Mouse (Mus musculus) layer of hippocampus, adult 11-12 months (tissue): Measurements from ENCODE around the gene Ercc1.
A peak's percentile ranks its signal among the peaks of the same experiment; 100 is the strongest.

Source experiments
- DNase-seq: peaks from one replicate; pipeline ENCODE4 v3.0.0; 2022; ENCODE audit warnings: low spot score

Ercc1 gene

DNA sequence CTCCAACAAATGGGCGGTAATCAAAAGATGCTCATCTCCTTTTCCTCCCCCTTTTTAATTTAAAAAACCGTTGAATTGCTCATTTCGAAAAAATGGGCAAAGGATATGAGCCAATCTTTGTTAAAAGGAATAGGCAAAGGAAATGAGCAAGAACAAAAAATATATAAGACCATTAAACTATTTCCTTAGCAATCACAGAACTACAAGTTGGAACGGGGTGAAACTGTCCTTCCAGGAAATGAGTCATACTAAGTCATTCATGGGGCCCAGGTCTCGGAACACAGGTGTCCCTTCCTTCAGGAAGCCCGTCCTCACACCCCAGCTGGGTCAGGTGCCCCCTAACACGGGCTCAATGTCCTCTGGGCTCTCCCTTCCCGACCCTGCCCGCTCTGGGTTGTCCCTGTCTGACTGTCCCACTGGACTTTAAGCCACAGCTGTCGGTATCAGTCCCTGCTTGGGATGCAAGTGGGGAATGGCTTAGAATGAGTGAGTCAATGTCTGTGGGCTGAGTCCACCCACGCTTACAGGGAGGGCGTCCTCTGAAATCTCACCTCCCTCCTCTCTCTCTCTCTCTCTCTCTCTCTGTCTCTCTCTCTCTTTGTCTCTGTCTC is at the start of gene Ercc1:
Gene Ercc1, plus strand, starts transcription at position 542 of the 611 bp plus-strand sequence.
- no peak for DNase-seq

- peak; percentile 99 for DNase-seq
Measured at GRCm38 (mm10) chr7:19295503-19296185, 48.9 kb upstream of the Ercc1 start.

DNA sequence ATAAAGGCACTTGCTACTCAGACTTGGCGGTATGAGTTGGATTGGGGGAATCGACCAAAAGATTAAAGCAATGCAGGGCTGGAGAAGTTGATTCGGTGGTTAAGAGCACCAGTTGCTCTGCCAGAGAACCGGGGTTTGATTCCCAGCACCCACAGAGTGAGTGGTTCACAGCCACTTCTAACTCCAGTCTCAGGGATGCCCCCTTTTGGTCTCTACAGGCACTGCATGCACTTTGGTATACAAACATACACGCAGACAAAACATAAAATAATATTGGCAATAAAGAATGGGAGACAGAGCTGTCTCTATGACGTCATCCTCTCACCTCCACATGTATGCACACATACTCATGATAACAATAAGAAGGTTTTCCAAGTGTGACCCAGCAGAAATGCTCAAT is 47.5 kb upstream of the Ercc1 start:
- DNase-seq, result no peak

DNA sequence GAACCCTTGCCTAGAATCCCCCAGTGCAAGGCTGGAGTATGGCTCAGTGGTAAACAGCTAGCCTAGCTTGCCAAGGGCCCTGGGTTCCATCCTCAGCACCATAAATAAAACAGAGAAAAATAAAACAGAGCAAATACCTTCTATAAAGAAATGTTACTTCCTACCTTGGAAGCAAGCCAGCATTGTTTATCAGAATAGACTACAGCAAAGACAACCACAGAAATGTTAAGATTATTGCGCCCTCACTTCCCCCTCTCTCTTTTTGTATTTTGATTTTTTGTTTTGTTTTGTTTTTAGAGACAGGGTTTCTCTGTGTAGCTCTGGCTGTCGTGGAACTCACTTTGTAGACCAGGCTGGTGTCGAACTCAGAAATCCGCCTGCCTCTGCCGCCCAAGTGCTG is 46.8 kb upstream of the Ercc1 start:
- no peak for DNase-seq

- peak; percentile 54 for DNase-seq
Measured at GRCm38 (mm10) chr7:19299194-19299593, 45.4 kb upstream of the Ercc1 start.

DNA sequence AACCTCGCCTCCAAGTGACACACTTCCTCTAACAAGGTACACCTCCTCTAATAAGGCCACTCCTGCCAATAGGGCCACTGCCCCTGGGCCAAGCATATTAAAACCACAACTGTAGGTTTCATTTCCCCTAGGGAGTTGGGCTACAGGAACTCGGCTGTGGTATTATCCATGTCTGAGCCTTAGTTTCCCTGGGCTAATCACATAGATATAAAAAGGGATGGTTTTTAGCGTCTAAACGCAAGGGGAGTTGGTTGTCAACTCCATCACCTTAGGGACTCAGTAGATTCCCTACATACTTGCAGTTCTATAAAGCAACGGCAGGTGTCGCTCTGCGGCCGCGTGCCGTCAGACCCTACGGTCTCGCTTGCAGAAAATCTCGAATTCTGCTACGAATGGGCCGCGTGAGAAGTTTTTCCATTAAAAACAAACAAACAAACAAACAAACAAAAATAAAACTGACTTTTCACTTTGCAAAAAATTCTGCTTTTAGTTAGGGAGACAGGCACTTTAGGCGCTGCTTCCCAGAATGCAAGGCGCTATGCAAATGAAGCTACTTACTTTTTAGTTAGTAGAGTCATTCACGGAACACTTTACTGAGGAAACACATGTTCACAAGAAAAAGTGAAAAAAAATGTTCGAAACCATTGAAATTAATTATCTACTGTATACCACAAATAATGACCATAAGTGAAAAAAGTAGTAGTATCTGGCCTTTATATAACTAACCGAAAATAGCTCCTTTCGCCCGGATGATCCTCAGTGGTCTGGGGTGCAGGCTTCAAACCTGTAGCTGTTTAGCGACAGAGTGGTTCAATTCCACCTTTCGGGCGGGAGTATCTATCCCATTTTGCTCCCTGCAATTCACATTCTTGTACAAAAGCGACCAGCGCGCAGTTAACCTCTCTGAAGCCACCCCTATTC is 43.8 kb upstream of the Ercc1 start:
- DNase-seq, result peak; percentile 80

- no peak for DNase-seq
Measured at GRCm38 (mm10) chr7:19301461-19302263, 42.9 kb upstream of the Ercc1 start.

- DNase-seq, result no peak
Measured at GRCm38 (mm10) chr7:19302264-19303045, 42.1 kb upstream of the Ercc1 start.

DNA sequence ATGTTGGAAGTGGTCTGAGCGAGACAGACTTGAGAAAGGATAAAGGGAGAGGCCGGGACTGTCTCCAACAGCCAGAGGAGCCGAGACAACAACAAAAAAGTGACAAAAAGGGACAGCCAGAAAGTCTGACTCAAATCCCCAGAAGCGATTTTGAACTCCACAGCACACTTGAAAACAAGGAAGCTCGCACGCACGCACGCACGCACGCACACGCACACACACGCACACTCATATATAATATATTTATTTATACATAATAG is 41.6 kb upstream of the Ercc1 start:
- DNase-seq, result no peak

DNA sequence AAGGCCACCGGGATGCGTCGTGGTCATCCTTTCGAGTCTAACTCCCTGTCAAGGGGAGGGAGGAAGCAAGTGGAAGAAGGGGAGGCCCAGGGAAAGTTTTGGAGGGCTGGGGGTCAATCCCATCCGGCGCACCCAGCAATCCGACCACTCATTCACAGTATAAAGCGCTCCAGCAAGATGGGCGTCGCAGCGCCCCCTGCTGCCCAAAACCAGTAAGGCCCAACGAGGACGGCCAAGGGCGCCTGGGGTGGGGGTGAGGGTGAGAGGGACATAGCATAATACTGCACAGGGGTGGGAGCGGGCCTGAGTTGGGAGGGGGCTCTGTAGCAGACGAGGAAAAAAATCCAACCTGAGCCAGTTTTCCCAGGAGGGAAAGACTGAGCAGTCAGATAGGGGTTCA is 40.8 kb upstream of the Ercc1 start:
- peak; percentile 73 for DNase-seq

- DNase-seq, result no peak
Measured at GRCm38 (mm10) chr7:19304501-19305412, 39.8 kb upstream of the Ercc1 start.

DNA sequence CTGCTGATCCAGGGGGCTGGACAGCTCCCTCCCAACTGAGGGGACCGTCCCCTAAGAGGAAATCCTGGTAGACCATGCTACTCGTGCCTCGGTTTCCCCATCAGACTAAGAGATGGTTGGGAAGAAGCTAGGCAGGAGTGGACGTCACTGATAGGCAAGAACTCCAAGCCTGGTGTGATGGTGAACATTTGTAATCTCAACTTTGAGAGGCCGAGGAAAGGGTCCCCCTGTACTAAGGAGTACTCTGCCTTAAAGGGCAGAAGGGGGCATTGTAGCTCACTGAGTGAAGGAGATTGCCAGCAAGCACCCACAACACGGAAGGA is 39.2 kb upstream of the Ercc1 start:
- no peak for DNase-seq

DNA sequence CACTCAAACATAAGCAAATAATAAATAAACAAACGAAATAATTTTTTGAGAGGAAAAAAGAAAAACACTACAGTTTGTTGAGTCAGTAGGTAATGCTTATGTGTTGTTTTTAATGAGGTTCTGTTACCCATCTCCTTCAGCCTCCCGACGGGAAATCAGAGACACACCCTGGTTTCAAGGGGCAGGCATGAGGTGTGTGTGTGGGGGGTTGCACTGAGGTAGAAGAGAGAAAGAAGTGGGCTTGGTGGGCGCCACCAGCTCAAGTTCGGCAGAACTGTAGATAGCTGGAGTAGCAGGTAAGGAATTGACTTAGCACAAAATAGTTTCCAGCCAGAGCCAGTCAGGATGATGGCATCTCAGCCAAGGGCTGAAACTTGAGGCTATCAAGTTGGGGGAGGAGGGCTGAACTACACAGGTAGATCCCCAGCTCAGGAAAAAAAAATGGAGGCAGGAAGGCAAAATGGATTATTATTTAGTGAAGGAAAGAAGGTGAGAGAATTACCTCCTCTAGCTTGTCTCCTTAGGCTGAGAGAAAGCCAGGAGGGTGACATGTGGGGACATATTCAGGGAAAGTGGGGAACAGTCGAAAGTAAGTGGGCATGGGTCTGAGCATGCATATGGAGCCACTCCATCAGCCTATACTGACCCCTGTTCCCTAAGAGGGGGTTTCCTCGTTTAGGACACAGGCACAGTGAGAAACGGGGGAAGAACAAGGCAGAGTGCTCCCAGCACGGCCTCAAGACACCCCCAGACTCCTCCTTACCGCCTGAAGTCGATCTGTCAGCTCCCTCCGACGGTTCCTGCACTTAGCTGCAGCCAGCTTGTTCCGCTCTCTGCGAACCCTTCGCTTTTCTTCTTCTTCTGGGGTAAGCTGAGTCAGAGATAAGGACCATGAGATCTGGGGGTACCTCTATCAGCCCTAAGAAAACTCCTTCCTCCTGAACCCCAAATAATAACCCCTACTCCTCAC is 38.5 kb upstream of the Ercc1 start:
- DNase-seq, result no peak

DNA sequence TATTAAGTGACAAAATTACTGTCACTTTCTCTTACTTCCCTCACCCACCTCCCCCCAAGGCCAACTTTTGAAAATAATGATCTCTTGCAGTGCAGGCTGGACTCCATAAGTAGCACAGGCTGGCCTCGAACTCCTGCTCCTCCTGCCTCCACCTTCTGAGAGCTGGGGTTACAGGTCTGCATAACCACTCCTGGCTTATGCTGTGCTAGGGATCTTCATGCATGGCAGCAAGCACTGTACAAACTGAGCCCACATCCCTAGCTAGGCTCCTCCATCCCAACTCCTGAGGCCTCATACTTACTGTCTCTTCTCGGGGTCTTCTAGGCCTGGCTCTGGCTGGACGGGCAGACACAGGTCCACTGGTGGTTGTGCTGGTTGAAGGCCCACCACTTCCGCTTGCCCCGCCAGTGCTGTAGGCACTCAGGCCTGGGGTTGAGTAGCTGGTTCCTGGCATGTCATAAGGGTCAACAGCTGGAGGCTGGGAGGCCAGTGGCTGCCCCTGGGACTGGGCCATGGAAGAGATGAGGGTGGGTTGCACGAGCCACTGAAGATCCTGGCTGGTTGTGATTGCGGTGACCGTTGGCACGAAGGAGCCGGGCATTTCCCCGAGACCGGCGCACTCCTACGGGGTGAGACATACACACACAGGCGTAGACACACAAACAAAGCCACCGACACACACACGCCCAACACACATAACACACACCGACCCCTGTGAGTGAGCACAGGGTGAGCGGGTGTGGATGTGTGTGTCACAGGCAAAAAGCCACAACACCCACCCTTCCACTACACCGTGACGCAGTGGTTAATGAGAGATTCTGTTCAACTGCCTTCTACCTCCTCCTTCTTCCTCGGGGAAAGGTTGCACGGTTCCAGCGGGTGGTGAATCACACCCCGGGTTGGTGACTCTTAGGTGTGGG is 37.5 kb upstream of the Ercc1 start:
- DNase-seq, result no peak

- DNase-seq, result peak; percentile 82
Measured at GRCm38 (mm10) chr7:19307739-19308453, 36.7 kb upstream of the Ercc1 start.

GRCm38 (mm10) chr7:19308454-19309277 is 35.9 kb upstream of the Ercc1 start:
- DNase-seq, result peak; percentile 95
